Mouse (Mus musculus) limb, embryonic 12.5 days (tissue): ENCODE measurements around the gene Sgsm1. TPM values are rescaled to one million over a fixed set of nuclear protein-coding genes. Genes with fewer than 3 reads are reported as not detected.
A peak's percentile ranks its signal among the peaks of the same experiment; 100 is the strongest.

Source experiments
- ATAC-seq: fragments of 200-750 bp; cut with Nextera tagmentation; 2 replicates; pipeline ENCODE4 v1.8.0; 2017; ENCODE audit warnings: low read depth, moderate TSS enrichment; ENCODE audit not compliant: insufficient number of reproducible peaks, insufficient read depth, low FRiP score, low TSS enrichment
- H3K27ac ChIP-seq: fragments of 300-500 bp; sonication (generic); 2 replicates; pipeline ENCODE4 v1.5.1; 2016; ENCODE audit warnings: mild to moderate bottlenecking, moderate library complexity
- H3K27me3 ChIP-seq: fragments of 300-500 bp; sonication (generic); 2 replicates; pipeline ENCODE4 v1.6.1; 2016; ENCODE audit warnings: mild to moderate bottlenecking, moderate library complexity
- H3K36me3 ChIP-seq: fragments of 300-500 bp; sonication (generic); 2 replicates; pipeline ENCODE4 v1.6.1; 2016; ENCODE audit warnings: mild to moderate bottlenecking, moderate library complexity
- H3K4me1 ChIP-seq: fragments of 300-500 bp; sonication (generic); replicated peaks from 2 replicates; pipeline ENCODE4 v1.6.1; 2016
- H3K4me2 ChIP-seq: fragments of 300-500 bp; sonication (generic); 2 replicates; pipeline ENCODE4 v1.6.1; 2016; ENCODE audit warnings: mild to moderate bottlenecking, moderate library complexity
- H3K4me3 ChIP-seq: fragments of 300-500 bp; sonication (generic); replicated peaks from 2 replicates; pipeline ENCODE4 v1.5.1; 2016; ENCODE audit warnings: mild to moderate bottlenecking
- H3K9ac ChIP-seq: fragments of 300-500 bp; sonication (generic); replicated peaks from 2 replicates; pipeline ENCODE4 v1.6.1; 2016; ENCODE audit warnings: mild to moderate bottlenecking, moderate library complexity
- H3K9me3 ChIP-seq: fragments of 300-500 bp; sonication (generic); 2 replicates; pipeline ENCODE4 v1.6.1; 2016; ENCODE audit warnings: mild to moderate bottlenecking, moderate library complexity
- WGBS: fragments of 180-500 bp; shearing (Covaris S2); methylation state at CpG from one replicate; pipeline ENCODE4 v1.1.7; 2016; 5-methylcytosine and 5-hydroxymethylcytosine counted together
- polyA plus RNA-seq: library from polyadenylated mRNA; unstranded; fragments of >200 nt; fragmentation: Nextera tagmentation; extraction: Ambion mirVana; gene quantifications from 2 replicates; pipeline ENCODE4 v1.2.1, GENCODE M21; 2016

Gene Sgsm1
- polyA plus RNA-seq, 1 experiment from 2014 or later, result 6.6 TPM

- Histone ChIP-seq H3K36me3 (no peaks in the 10 kb centered on the region), H3K9ac (no peak overlapping the region), H3K27me3 (peaks cover 92% of the 10 kb centered on the region), H3K4me2 (no peak overlapping the region), H3K4me1 (peaks cover 19% of the 10 kb centered on the region), H3K4me3 (no peak overlapping the region), H3K27ac (no peak overlapping the region), H3K9me3 (no peaks in the 10 kb centered on the region)
- WGBS, result 10% methylated on average over 11 of the region's 11 CpGs
- no peak for ATAC-seq
Observed at GRCm38 (mm10) chr5:113345781-113346180, 35.2 kb upstream of the Sgsm1 start.

GRCm38 (mm10) chr5:113344635-113345386, 34.2 kb upstream of the Sgsm1 start:
- ATAC-seq, result no peak
- H3K4me1 ChIP-seq, result peaks cover 17% of the 10 kb centered on the region
- no peak overlapping the region for H3K27ac ChIP-seq
- no peak overlapping the region for H3K4me3 ChIP-seq
- no peak overlapping the region for H3K9ac ChIP-seq
- no peaks in the 10 kb centered on the region for H3K9me3 ChIP-seq
- no peaks in the 10 kb centered on the region for H3K36me3 ChIP-seq
- H3K27me3 ChIP-seq, result peaks cover 87% of the 10 kb centered on the region
- 35% methylated on average over 16 of the region's 16 CpGs for WGBS
- H3K4me2 ChIP-seq, result no peak overlapping the region; the same call in 1 of the 2 replicates

DNA sequence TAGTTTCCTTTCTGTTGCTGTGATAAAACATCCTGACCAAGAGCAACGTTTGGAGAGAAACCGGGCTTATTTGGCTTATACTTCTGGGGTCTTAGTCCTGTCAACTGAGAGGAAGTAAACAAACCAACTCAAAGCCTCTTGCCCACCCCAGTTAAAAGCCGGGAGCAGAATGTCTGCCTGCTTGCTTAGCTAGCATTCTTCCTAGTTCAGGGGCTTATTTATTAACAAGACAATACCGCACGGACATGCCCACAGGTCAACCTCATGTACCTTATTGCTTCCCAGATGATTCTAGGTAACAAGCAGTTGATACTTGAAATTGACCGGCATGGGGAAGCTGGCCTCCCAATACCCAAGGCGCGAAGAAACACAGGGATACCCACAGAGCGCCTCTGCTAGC, 25.7 kb upstream of the Sgsm1 start:
- Histone ChIP-seq H3K9me3 (peaks cover 4% of the 10 kb centered on the region; the same call in 1 of the 2 replicates), H3K4me3 (no peak overlapping the region), H3K36me3 (no peaks in the 10 kb centered on the region), H3K4me2 (no peak overlapping the region; the same call in 1 of the 2 replicates), H3K9ac (no peak overlapping the region), H3K27me3 (peaks cover 90% of the 10 kb centered on the region), H3K27ac (no peak overlapping the region), H3K4me1 (peaks cover 16% of the 10 kb centered on the region)
- 30% methylated on average over 9 of the region's 9 CpGs for WGBS
- ATAC-seq, result no peak

DNA sequence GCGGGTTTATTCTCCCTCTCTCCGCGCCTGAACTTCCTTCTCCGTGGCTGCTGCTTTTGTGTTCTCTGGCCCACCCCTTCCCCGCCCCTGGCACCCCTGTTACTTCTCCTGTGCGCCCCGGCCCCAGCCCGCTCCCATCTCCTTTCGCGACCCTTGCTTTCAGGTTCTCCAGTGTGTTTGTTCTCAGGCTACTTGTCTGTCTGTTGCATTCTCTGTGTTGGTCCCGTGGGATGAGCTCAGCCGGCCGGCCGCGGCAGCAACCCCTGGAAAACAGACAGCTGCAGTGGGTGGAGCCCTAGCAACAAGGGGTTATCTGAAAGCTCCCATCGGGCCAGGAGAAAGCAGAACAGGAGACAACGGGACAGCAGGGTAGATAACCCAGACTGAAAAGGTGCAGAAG, 25.1 kb upstream of the Sgsm1 start:
- no peak for ATAC-seq
- Histone ChIP-seq H3K9me3 (peaks cover 4% of the 10 kb centered on the region; the same call in 1 of the 2 replicates), H3K4me2 (peak overlapping the region; percentile 49), H3K4me1 (peaks cover 16% of the 10 kb centered on the region), H3K27ac (no peak overlapping the region), H3K4me3 (peak overlapping the region; percentile 26), H3K36me3 (no peaks in the 10 kb centered on the region), H3K9ac (no peak overlapping the region; the same call in none of the 2 replicates), H3K27me3 (peaks cover 88% of the 10 kb centered on the region)
- 3% methylated on average over 17 of the region's 17 CpGs for WGBS

GRCm38 (mm10) chr5:113334621-113335530, 24.3 kb upstream of the Sgsm1 start:
- peaks cover 16% of the 10 kb centered on the region for H3K4me1 ChIP-seq
- H3K4me2 ChIP-seq, result peak overlapping the region; percentile 49
- H3K36me3 ChIP-seq, result no peaks in the 10 kb centered on the region
- peak overlapping the region; percentile 18; the same call in 1 of the 2 replicates for H3K9ac ChIP-seq
- peak overlapping the region; percentile 26 for H3K4me3 ChIP-seq
- no peak overlapping the region for H3K27ac ChIP-seq
- peaks cover 92% of the 10 kb centered on the region for H3K27me3 ChIP-seq
- WGBS, result 6% methylated on average over 34 of the region's 34 CpGs
- no peak for ATAC-seq
- H3K9me3 ChIP-seq, result peaks cover 6% of the 10 kb centered on the region; the same call in 1 of the 2 replicates

- peaks cover 16% of the 10 kb centered on the region for H3K4me1 ChIP-seq
- H3K4me2 ChIP-seq, result no peak overlapping the region
- H3K27me3 ChIP-seq, result peaks cover 76% of the 10 kb centered on the region
- no peak overlapping the region for H3K9ac ChIP-seq
- no peaks in the 10 kb centered on the region for H3K36me3 ChIP-seq
- 53% methylated on average over 4 of the region's 4 CpGs for WGBS
- H3K27ac ChIP-seq, result no peak overlapping the region
- no peak overlapping the region for H3K4me3 ChIP-seq
- ATAC-seq, result no peak
- peaks cover 15% of the 10 kb centered on the region for H3K9me3 ChIP-seq
Observed at GRCm38 (mm10) chr5:113332899-113333298, 22.3 kb upstream of the Sgsm1 start.

DNA sequence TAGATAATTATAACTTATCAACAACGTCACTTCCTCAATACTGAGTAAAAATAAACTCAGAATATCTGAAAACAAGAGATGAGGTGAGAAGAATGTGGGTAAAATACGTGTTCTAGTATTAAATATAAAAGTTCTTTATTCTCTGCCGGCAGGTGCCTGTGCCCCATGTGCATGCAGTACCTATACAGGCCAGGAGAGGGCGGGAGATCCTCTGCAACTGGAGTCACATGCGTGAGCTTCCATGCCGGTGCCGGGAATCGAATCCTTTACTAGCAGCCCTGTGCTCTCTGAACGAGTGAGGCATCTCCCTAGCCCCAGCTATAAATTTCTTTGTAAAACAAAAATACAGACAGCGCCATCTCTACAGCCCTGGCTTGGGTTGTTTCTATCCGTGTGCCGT, 21.7 kb upstream of the Sgsm1 start:
- H3K9ac ChIP-seq, result no peak overlapping the region
- ATAC-seq, result no peak
- no peaks in the 10 kb centered on the region for H3K36me3 ChIP-seq
- H3K9me3 ChIP-seq, result peaks cover 19% of the 10 kb centered on the region
- H3K4me3 ChIP-seq, result no peak overlapping the region
- H3K4me1 ChIP-seq, result peaks cover 16% of the 10 kb centered on the region
- H3K27me3 ChIP-seq, result peaks cover 69% of the 10 kb centered on the region
- no peak overlapping the region for H3K27ac ChIP-seq
- WGBS, result 34% methylated on average over 12 of the region's 12 CpGs
- no peak overlapping the region for H3K4me2 ChIP-seq

- Histone ChIP-seq H3K36me3 (no peaks in the 10 kb centered on the region), H3K27ac (no peak overlapping the region), H3K9me3 (peaks cover 19% of the 10 kb centered on the region), H3K9ac (no peak overlapping the region), H3K4me1 (peaks cover 7% of the 10 kb centered on the region), H3K4me2 (no peak overlapping the region), H3K27me3 (peaks cover 64% of the 10 kb centered on the region), H3K4me3 (no peak overlapping the region)
- 84% methylated on average over 3 of the region's 3 CpGs for WGBS
- no peak for ATAC-seq
Observed at GRCm38 (mm10) chr5:113330202-113330601, 19.6 kb upstream of the Sgsm1 start.

DNA sequence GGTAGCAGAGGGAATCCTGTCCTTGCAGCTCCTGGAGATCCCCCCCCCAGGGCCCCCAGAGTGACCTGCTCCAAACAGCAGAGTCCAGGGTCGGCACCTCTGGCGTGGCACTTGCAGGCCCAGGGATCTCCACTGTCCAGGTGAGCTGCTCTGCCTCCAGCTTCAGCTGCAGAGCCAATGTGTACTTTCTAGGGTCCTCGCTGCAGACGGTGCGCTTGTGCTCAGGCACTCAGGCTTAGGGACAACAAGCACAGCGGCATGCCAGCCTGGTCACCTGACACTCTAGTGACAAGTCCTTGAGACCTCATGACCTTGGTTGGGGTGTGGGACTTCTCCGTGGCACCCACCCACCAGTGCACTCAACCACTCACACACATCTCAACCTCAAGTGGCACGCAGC, 18.9 kb upstream of the Sgsm1 start:
- H3K27ac ChIP-seq, result no peak overlapping the region
- peaks cover 1% of the 10 kb centered on the region for H3K4me1 ChIP-seq
- H3K36me3 ChIP-seq, result no peaks in the 10 kb centered on the region
- H3K4me3 ChIP-seq, result no peak overlapping the region
- H3K27me3 ChIP-seq, result peaks cover 64% of the 10 kb centered on the region
- no peak overlapping the region for H3K9ac ChIP-seq
- 85% methylated on average over 8 of the region's 8 CpGs for WGBS
- H3K4me2 ChIP-seq, result no peak overlapping the region
- no peak for ATAC-seq
- H3K9me3 ChIP-seq, result peaks cover 19% of the 10 kb centered on the region

DNA sequence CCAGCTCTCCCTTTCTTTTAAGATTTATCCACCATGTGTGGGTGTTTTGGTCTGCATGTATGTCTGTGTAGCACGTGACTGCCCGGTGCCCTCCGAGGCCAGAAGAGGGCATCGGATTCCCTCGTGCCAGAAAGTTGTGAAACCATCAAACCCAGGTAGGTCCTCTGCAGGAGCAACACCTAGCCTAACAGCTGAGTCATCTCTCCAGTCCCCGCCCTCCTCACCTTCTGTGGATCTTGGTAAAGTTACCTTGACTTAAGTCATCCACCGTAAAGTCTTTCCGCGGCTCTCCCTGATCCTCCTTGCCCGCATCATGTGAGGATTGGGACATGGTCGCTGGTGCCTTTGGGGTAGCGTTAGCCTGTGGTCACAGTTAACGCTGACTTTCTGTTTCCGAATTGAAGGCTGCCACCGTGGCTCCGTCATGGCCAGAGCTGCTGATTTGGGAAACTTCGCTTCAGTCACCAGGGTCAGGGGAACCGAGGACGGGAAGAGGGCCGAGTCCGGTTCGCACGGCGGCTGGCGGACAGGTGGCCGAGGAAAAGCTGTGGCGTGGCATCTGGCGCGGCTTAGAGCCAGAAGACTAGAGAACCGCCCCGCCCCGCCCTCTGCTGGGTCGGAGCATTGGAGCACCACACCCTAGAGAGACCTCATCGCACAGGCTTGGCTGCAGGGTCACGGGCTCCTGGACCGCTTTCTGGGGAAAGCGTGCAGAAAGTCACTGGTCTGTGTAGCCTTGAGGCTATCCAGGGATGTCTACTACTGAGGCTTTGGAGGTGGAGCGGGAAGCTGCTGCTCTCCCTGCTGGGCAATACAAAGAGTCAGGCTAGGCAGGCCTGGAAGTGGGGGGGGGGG, 13.4 kb upstream of the Sgsm1 start:
- Histone ChIP-seq H3K27me3 (peaks cover 54% of the 10 kb centered on the region), H3K4me3 (peak overlapping the region; percentile 34), H3K9me3 (peaks cover 13% of the 10 kb centered on the region), H3K9ac (peak overlapping the region; percentile 27; the same call in 1 of the 2 replicates), H3K27ac (no peak overlapping the region), H3K4me2 (peak overlapping the region; percentile 59), H3K36me3 (no peaks in the 10 kb centered on the region), H3K4me1 (peaks cover 10% of the 10 kb centered on the region)
- WGBS, result 3% methylated on average over 38 of the region's 38 CpGs
- no peak for ATAC-seq
